Mouse (Mus musculus) urinary bladder, postnatal 0 days (tissue): ENCODE data around the gene Dmgdh. TPM values are rescaled to one million over a fixed set of nuclear protein-coding genes. Genes with fewer than 3 reads are reported as not detected.

Experiments
- microRNA-seq: library from miRNA; unstranded; fragments of <30 nt; microRNA quantifications from one replicate; pipeline ENCODE4, GENCODE M21; 2016
- polyA plus RNA-seq: library from polyadenylated mRNA; unstranded; fragments of >200 nt; fragmentation: Nextera tagmentation; extraction: Ambion mirVana; gene quantifications from 2 replicates; pipeline ENCODE4 v1.2.1, GENCODE M21; 2015

Dmgdh gene
- 0.18 and 0.29 TPM in 2 replicates for polyA plus RNA-seq

GRCm38 (mm10) chr13:93674131-93674561 is at the start of gene Dmgdh, which contains the start of gene Bhmt2:
Gene Dmgdh (plus strand): TSS chr13:93674433.
Gene Bhmt2 (minus strand): TSS chr13:93674302.

GRCm38 (mm10) chr13:93637282-93638245 is 36.7 kb upstream of the Dmgdh start, which contains the start of gene Bhmt:
Gene Bhmt (minus strand): TSS chr13:93637961.

GRCm38 (mm10) chr13:93771588-93772278 is 97.5 kb downstream of the Dmgdh start, which contains the start of gene Arsb:
Gene Arsb (plus strand): TSS chr13:93771630.

Small RNA genes within 50 kb of the gene (microRNA-seq; reads per million reads assigned to microRNA genes)
- not detected for gene Mir5624

Other genes starting within 250 kb of the Dmgdh start
- 6.4 and 7.8 TPM in 2 replicates for gene Jmy, start 174.6 kb upstream of the Dmgdh start, polyA plus RNA-seq
- 0.67 and 2.1 TPM in 2 replicates for gene Bhmt, start 36.5 kb upstream of the Dmgdh start, polyA plus RNA-seq
- 0.28 TPM in 2 replicates for gene Bhmt2, start 131 bp upstream of the Dmgdh start, polyA plus RNA-seq
- gene Arsb, start 97.2 kb downstream of the Dmgdh start, polyA plus RNA-seq, result 7.3 and 9.2 TPM in 2 replicates